ENCODE assay signal across 9 mouse cellular contexts in genomic region chr4:148604541-148605165, GRCm38 (mm10). TPM values are rescaled to one million over a fixed set of nuclear protein-coding genes. Genes with fewer than 3 reads are reported as not detected.
A peak's percentile ranks its signal among the peaks of the same experiment; 100 is the strongest.
DNase-seq lines count a peak whose midpoint lies in the region; ATAC-seq and TF ChIP-seq lines count a peak whose summit lies in the region.
"Had no signal": no experiment of that assay in that cellular context is flagged by ENCODE, and none has a peak within 500 bp of the region (broad histone marks: within the 10 kb centered on the region; RNA-seq: fewer than 3 reads in every experiment).

No protein-coding gene starts in this region.

- peak; percentile 47 for DNase-seq in cerebellum, adult 11 months
- no peak for DNase-seq in cerebellum, adult 9-11 months
- peak; percentile 80 for DNase-seq in 3T3-L1 (ENCODE audit: low read depth, low spot score)
- DNase-seq in adrenal gland, postnatal 36 days: peak; percentile 77 to 78
- peak; percentile 82 for DNase-seq in forebrain, embryonic 11.5 days (ENCODE audit: low spot score)
- peak; percentile 82 for DNase-seq in kidney, adult 9 months

- WGBS in forebrain, embryonic 11.5 days: 90% methylated on average over 3 of the region's 3 CpGs
- WGBS in lung, embryonic 16.5 days: 93% methylated on average over 3 of the region's 3 CpGs
- whole genome bisulfite sequencing in small intestine, adult 2 months: 95% methylated on average over 3 of the region's 3 CpGs

- no peak overlapping the region for H3K4me3 ChIP-seq in forebrain, embryonic 11.5 days (ENCODE audit: low read depth, low read length)
- H3K4me3 ChIP-seq in lung, embryonic 16.5 days (ENCODE audit: low read length): no peak overlapping the region
- H3K4me3 ChIP-seq in small intestine, adult 2 months (ENCODE audit: low read depth, low read length): no peak overlapping the region

- no peaks in the 10 kb centered on the region for H3K36me3 ChIP-seq in forebrain, embryonic 11.5 days (ENCODE audit: control insufficient read depth, insufficient read depth, low read length)
- no peaks in the 10 kb centered on the region for H3K36me3 ChIP-seq in lung, embryonic 16.5 days (ENCODE audit: control insufficient read depth, insufficient read depth, low read length)
- no peaks in the 10 kb centered on the region for H3K36me3 ChIP-seq in small intestine, adult 2 months (ENCODE audit: control insufficient read depth, insufficient read depth, low read length)

- no peak overlapping the region for H3K9ac ChIP-seq in forebrain, embryonic 11.5 days (ENCODE audit: low read length)
- no peak overlapping the region for H3K9ac ChIP-seq in lung, embryonic 16.5 days (ENCODE audit: low read length)

- H3K4me2 ChIP-seq in forebrain, embryonic 11.5 days (ENCODE audit: low read depth, low read length, severe bottlenecking): no peak overlapping the region
- no peak overlapping the region for H3K4me2 ChIP-seq in lung, embryonic 16.5 days (ENCODE audit: low read depth, low read length)

- ATAC-seq in forebrain, embryonic 11.5 days (replicated peaks; ENCODE audit: low FRiP score): peak; percentile 28; the same call in 1 of the 2 replicates
- ATAC-seq in lung, embryonic 16.5 days (ENCODE audit: low read depth): peak; percentile 57; the same call in 1 of the 2 replicates

- TF ChIP-seq POLR2A in small intestine, adult 2 months (IDR thresholded peaks at IDR 0.05; ENCODE audit: low read depth, low read length): no peak

- H3K27ac ChIP-seq in forebrain, embryonic 11.5 days (ENCODE audit: low read depth, low read length): no peak overlapping the region
- H3K27ac ChIP-seq in lung, embryonic 16.5 days (ENCODE audit: low read length): no peak overlapping the region
- H3K27ac ChIP-seq in small intestine, adult 2 months (ENCODE audit: insufficient read depth, low read depth, low read length): no peak overlapping the region

- no peaks in the 10 kb centered on the region for H3K4me1 ChIP-seq in forebrain, embryonic 11.5 days (replicated peaks; ENCODE audit: control insufficient read depth, insufficient read depth, low read length)
- H3K4me1 ChIP-seq in lung, embryonic 16.5 days (replicated peaks; ENCODE audit: control insufficient read depth, insufficient read depth, low read length): 0 out of 2 replicates have a peak, but pooled peaks cover 3% of the 10 kb centered on the region
- H3K4me1 ChIP-seq in small intestine, adult 2 months (ENCODE audit: control insufficient read depth, insufficient read depth, insufficient read length, low read length): peaks cover 3% of the 10 kb centered on the region; the same call in 1 of the 2 replicates

- H3K9me3 ChIP-seq in forebrain, embryonic 11.5 days (ENCODE audit: control insufficient read depth, low read length): no peaks in the 10 kb centered on the region
- no peaks in the 10 kb centered on the region for H3K9me3 ChIP-seq in lung, embryonic 16.5 days (ENCODE audit: control insufficient read depth, low read length)

- TF ChIP-seq CTCF in small intestine, adult 2 months (IDR thresholded peaks at IDR 0.05; ENCODE audit: extremely low read depth, insufficient read length, insufficient replicate concordance, low read depth, low read length): peak; percentile 68; the same call in 1 of the 2 replicates

- no peaks in the 10 kb centered on the region for H3K27me3 ChIP-seq in forebrain, embryonic 11.5 days (ENCODE audit: control insufficient read depth, insufficient read depth, low read length)
- H3K27me3 ChIP-seq in lung, embryonic 16.5 days (ENCODE audit: control insufficient read depth, insufficient read depth, low read depth, low read length): no peaks in the 10 kb centered on the region
- no peaks in the 10 kb centered on the region for H3K27me3 ChIP-seq in small intestine, adult 2 months (ENCODE audit: control insufficient read depth, insufficient read depth, low read length)

RNA-seq across cellular contexts. Expression of gene Masp2, which starts 2.3 kb away (rescaled TPM):
- total RNA-seq in adrenal gland, postnatal 36 days (2021): 1 to 10 TPM; 1.1 to 1.6 TPM
- polyA plus RNA-seq in forebrain, embryonic 11.5 days (2014; fragmentation: Nextera tagmentation; extraction: Ambion mirVana): 0.36 TPM in 1 of 2 replicates, not detected in the other
- 0.44 and 0.93 TPM in 2 replicates for polyA plus RNA-seq in lung, embryonic 16.5 days (2015; fragmentation: Nextera tagmentation; extraction: Ambion mirVana)
- 0.16 and 1.7 TPM in 2 replicates for polyA plus RNA-seq in small intestine, adult 2 months (2012; rRNA removed)
- polyA plus RNA-seq: large intestine, adult 2 months had no signal

RNA-seq across cellular contexts. Expression of gene Srm, which starts 13.3 kb away (rescaled TPM):
- total RNA-seq in adrenal gland, postnatal 36 days (2021): 10 to 100 TPM; 84.8 to 94.4 TPM
- polyA plus RNA-seq in forebrain, embryonic 11.5 days (2014; fragmentation: Nextera tagmentation; extraction: Ambion mirVana): 206 and 222 TPM in 2 replicates
- 114 and 126 TPM in 2 replicates for polyA plus RNA-seq in lung, embryonic 16.5 days (2015; fragmentation: Nextera tagmentation; extraction: Ambion mirVana)
- polyA plus RNA-seq in small intestine, adult 2 months (2012; rRNA removed): 42.6 and 44.5 TPM in 2 replicates

RNA-seq across cellular contexts. Expression of gene Tardbp, which starts 22.2 kb away (rescaled TPM):
- total RNA-seq in adrenal gland, postnatal 36 days (2021): 100 to 1,000 TPM; 233 to 286 TPM
- 225 and 238 TPM in 2 replicates for polyA plus RNA-seq in forebrain, embryonic 11.5 days (2014; fragmentation: Nextera tagmentation; extraction: Ambion mirVana)
- 320 and 367 TPM in 2 replicates for polyA plus RNA-seq in lung, embryonic 16.5 days (2015; fragmentation: Nextera tagmentation; extraction: Ambion mirVana)
- polyA plus RNA-seq in small intestine, adult 2 months (2012; rRNA removed): 6.7 and 7.7 TPM in 2 replicates

RNA-seq across cellular contexts. Expression of gene Gm572, which starts 38.5 kb away (rescaled TPM):
- not detected for total RNA-seq in adrenal gland, postnatal 36 days (2021)
- polyA plus RNA-seq in forebrain, embryonic 11.5 days (2014; fragmentation: Nextera tagmentation; extraction: Ambion mirVana): not detected in 2 replicates
- polyA plus RNA-seq in lung, embryonic 16.5 days (2015; fragmentation: Nextera tagmentation; extraction: Ambion mirVana): not detected in 2 replicates
- polyA plus RNA-seq in small intestine, adult 2 months (2012; rRNA removed): 0.08 TPM in 1 of 2 replicates, not detected in the other
- polyA plus RNA-seq: large intestine, adult 2 months had no signal

RNA-seq across cellular contexts. Expression of gene Exosc10, which starts 46.4 kb away (rescaled TPM):
- total RNA-seq in adrenal gland, postnatal 36 days (2021): 10 to 100 TPM; 43.6 to 52.6 TPM
- polyA plus RNA-seq in forebrain, embryonic 11.5 days (2014; fragmentation: Nextera tagmentation; extraction: Ambion mirVana): 99.1 and 108 TPM in 2 replicates
- polyA plus RNA-seq in lung, embryonic 16.5 days (2015; fragmentation: Nextera tagmentation; extraction: Ambion mirVana): 83.6 and 90.8 TPM in 2 replicates
- polyA plus RNA-seq in small intestine, adult 2 months (2012; rRNA removed): 8.6 and 11.3 TPM in 2 replicates

Comparison
In these comparisons a context has a peak if more than half of its experiments do, and no peak if none do; other contexts are left out.
1. RNA of gene Tardbp, which starts 22.2 kb away (polyA plus RNA-seq): 320 to 367 TPM in lung, embryonic 16.5 days and 225 to 238 TPM in forebrain, embryonic 11.5 days; 6.7 to 7.7 TPM in small intestine, adult 2 months; every median in the first group is over 10 times any median in the second.